Mouse (Mus musculus) right cerebral cortex, adult 2 months (tissue): ENCODE measurements around the gene Vmn2r95.
"Not testable (repeated sequence)": the region's sequence is repeated elsewhere in the genome, so short reads cannot be mapped to it uniquely, and the experiment has no call there.

Experiments
- DNase-seq, 2 experiments: peaks; one replicate each; pipeline ENCODE4 v3.0.0; 2021 to 2022; ENCODE audit warnings: low spot score in 2 of 2

Vmn2r95 gene

DNA sequence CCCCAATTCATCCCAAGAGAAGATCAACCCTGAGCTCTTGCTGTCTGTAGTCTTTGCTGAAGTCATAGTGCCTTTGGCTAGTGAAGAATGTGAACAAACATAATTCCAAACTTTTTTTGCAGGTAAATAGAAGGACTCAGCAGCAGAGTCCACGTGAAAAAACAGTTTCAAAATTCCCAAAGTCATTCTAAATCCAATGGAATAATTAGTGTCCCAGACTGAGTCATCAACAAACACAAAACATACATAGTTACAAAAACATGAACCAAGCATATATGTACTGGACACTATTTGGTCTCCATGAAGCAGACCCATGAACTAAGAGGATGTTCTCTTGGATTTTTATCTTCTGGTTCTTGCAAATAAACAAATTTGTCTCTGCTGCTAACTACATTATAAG lies at the start of gene Vmn2r95:
Gene Vmn2r95 (plus strand): TSS at position 301 of the 400 bp plus-strand sequence.
- no peak for DNase-seq

DNA sequence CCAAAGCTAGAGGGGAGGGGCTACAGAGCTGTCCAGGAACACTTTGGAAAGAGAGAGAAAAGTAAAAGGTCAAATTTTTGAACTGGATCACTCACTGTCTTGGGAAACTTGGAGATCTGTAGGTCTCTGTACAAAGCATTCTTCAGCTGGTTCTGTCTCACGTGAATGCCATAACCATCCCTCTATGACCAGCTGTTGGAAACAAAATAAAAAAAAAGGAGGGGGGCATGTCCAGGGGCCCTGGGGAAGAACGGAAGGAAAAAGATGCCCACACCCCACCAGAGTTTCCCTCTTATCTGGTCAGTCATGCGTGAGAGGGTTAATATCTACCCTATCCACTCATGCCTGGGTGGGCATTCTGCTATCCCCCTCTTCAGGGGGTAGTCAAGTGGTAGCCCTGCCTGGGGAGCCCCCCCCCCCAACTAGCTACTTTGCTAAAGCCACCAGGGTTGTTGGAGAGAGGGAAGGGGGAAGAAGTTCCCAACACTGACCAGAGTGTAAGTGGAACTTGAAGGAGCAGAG lies 31.8 kb downstream of the Vmn2r95 start:
- no peak for DNase-seq

DNA sequence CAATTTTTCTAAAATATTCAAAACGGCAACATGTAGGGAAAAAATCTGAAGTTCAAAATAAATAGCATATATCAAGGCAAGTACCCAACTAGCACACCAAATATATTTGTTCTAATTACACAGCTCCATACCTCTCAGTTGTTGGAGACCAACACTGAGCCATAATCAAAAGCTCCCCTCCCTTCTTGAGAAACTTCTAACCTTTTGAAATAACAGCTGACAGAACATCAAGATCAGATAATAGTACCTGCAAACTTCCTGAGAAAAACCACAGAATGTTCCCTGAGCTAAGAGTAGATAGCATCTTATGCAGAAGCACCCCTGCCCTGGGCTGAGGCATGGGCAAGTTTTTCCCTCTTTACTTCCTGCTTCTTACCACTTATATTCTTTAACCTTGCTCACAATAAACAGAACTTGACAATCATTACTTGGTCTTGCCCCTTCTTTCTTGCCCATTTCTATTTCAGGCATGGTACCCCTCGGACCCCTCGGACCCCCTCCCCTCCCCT lies 34.3 kb downstream of the Vmn2r95 start:
- not testable (repeated sequence) for DNase-seq

DNA sequence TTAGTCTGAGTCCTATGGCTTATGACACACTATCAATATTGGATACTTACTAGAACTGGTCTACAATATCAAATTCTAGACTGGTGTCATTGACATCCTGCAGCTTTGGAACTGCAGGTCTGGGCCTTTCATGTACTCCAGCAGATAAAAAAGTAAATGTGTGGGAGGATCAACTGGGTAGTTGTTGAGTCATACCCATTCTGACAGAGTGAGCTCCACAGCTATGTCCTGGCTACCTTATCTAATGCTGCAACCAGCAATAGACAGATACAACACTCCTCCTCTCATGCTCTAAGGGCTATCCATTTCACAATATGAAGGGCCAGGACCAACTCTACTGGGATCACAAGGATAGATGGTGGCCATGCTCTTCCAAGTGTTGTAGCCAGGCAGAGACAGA lies 38.8 kb downstream of the Vmn2r95 start:
- no peak for DNase-seq

- DNase-seq, result no peak
Measured at GRCm38 (mm10) chr17:18479885-18480284, 56.0 kb downstream of the Vmn2r95 start.
